Mouse (Mus musculus): Measurements from ENCODE around the gene Ssbp3. TPM values are rescaled to one million over a fixed set of nuclear protein-coding genes. Genes with fewer than 3 reads are reported as not detected.

The Ssbp3 gene
- polyA plus RNA-seq, 1 experiment from 2014 or later, result 143 TPM

DNA sequence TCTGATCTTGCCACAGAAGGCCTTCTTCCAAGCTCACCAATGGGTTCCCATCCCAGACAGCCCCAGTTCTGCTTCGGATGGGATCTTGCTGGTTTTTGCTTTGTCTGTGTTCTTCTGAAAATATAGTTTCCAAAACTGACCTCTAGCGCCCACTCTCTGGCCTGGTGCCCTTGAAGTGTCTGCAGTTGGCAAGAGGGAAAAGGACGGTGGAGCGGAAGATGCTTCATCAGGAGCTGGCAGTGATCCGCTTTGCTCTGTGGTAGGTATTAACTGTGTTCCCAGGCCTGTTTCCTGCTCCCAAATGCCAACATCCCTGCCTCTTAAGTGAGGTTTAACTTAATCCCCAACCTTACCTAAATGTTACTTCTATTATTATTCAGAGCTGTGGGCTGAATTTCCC is 43.3 kb downstream of the Ssbp3 start:
- Histone ChIP-seq H3K4me2 (no peak overlapping the region), H3K4me3 (no peak overlapping the region), H3K27ac (replicated peaks) (no peak overlapping the region), H3K9me3 (no peaks in the 10 kb centered on the region), H3K4me1 (replicated peaks) (peaks cover 68% of the 10 kb centered on the region), H3K27me3 (no peaks in the 10 kb centered on the region), H3K36me3 (no peaks in the 10 kb centered on the region), H3K9ac (0 out of 2 replicates have a peak overlapping the region, but pooled peaks have one; percentile 9)
- ATAC-seq (ENCODE audit: low FRiP score, low read depth), result no peak
- 68% methylated on average over 5 of the region's 5 CpGs for WGBS

DNA sequence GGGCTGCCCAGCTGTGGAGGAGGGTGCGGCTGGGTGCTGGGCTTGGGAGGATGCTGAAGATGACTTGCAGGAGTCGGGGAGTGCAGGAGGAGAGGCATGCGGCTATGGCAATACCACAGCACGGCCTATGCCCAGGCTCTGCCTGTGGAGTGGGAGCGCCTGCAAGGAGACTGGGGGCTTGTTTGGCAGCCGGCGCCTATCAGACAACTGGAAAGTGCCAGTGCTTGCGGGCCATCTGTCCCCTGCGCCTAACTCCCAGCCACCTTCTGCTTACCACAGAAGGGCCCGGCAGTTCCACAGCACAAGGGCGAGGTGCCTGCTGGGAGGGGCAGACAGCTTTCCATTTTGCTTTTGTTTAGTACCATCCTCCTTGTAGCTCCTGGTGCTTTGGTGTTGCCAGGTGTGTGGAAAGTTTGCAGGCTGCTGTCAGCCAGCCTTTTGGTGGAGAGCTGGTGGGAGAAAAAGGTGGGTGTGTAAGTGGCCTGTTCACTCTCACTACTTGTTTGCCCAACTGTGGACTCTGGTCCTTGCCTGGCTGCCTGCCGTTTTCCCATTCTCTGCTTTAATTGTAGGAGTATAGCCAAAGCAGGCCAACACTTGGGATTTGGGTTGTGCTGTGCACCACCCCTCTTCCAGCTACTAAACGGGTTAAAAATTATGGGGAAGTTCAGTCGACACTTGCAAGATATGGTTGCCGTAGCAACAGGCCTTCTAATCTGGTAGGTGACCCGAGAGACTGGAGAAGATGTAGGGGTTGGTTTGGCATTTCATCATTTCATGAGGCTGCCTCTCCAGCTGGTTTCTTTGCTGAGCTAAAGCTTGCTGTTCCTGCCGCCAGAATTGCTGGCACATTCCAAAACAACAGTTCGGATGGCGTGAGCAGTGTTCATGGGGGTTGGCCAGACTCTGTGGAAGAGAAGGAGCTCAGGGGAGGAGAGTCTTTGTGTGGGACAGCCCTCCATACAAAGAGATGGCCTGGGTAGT is 45.5 kb downstream of the Ssbp3 start:
- no peaks in the 10 kb centered on the region for H3K27me3 ChIP-seq
- peak overlapping the region; percentile 30 for H3K4me2 ChIP-seq
- WGBS, result 25% methylated on average over 19 of the region's 19 CpGs
- H3K36me3 ChIP-seq, result no peaks in the 10 kb centered on the region
- peak overlapping the region; percentile 78 for H3K27ac ChIP-seq (replicated peaks)
- H3K4me3 ChIP-seq, result no peak overlapping the region
- H3K9ac ChIP-seq, result no peak overlapping the region
- no peaks in the 10 kb centered on the region for H3K9me3 ChIP-seq
- H3K4me1 ChIP-seq (replicated peaks), result peaks cover 79% of the 10 kb centered on the region
- peak; percentile 35 for ATAC-seq (ENCODE audit: low FRiP score, low read depth)

DNA sequence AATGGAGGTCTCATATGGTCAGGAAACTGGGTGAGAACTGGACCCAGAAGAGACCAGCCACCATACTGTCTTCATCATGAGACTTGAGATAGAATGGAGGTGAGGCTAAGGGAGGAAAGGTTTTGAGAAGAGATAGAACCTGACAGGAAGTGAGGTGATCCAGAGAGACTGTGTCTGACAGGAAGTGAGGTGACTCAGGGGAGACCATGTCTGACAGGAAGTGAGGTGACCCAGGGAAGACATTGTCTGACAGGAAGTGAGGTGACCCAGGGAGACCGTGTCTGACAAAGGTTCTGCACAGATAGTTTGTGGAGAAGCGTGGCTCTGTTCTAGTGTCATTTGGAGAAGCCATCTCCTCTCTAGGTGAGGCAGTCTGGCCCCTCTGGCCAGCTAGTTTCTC is 47.6 kb downstream of the Ssbp3 start:
- Histone ChIP-seq H3K4me2 (no peak overlapping the region), H3K4me1 (replicated peaks) (peaks cover 78% of the 10 kb centered on the region), H3K27me3 (no peaks in the 10 kb centered on the region), H3K4me3 (no peak overlapping the region), H3K36me3 (no peaks in the 10 kb centered on the region), H3K27ac (replicated peaks) (no peak overlapping the region), H3K9ac (no peak overlapping the region), H3K9me3 (no peaks in the 10 kb centered on the region)
- ATAC-seq (ENCODE audit: low FRiP score, low read depth), result no peak
- 96% methylated on average over 2 of the region's 2 CpGs for WGBS

DNA sequence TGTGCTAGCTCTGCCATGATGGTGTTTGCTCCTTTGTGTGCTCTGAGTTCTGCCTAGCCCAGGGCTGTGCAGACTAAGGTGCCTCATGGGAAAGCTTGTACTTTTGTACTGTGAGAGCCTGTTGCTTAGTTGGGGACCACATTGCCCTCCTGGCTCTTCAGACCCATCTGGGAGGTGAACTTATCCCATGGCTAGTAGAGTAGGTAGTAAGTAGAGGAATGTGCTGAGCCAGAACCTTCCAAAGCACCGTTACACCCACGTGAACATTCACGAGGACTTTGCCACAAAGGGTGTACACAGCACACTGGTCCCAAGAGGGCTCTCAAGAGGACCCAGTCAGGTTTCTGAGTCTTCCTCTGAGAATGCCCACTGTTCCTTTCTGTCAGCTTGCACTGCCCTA is 48.1 kb downstream of the Ssbp3 start:
- Histone ChIP-seq H3K4me2 (no peak overlapping the region), H3K27me3 (no peaks in the 10 kb centered on the region), H3K36me3 (no peaks in the 10 kb centered on the region), H3K4me1 (replicated peaks) (peaks cover 74% of the 10 kb centered on the region), H3K27ac (replicated peaks) (no peak overlapping the region), H3K9ac (no peak overlapping the region), H3K4me3 (no peak overlapping the region), H3K9me3 (no peaks in the 10 kb centered on the region)
- no peak for ATAC-seq (ENCODE audit: low FRiP score, low read depth)
- whole genome bisulfite sequencing, result 88% methylated on average over 3 of the region's 3 CpGs

DNA sequence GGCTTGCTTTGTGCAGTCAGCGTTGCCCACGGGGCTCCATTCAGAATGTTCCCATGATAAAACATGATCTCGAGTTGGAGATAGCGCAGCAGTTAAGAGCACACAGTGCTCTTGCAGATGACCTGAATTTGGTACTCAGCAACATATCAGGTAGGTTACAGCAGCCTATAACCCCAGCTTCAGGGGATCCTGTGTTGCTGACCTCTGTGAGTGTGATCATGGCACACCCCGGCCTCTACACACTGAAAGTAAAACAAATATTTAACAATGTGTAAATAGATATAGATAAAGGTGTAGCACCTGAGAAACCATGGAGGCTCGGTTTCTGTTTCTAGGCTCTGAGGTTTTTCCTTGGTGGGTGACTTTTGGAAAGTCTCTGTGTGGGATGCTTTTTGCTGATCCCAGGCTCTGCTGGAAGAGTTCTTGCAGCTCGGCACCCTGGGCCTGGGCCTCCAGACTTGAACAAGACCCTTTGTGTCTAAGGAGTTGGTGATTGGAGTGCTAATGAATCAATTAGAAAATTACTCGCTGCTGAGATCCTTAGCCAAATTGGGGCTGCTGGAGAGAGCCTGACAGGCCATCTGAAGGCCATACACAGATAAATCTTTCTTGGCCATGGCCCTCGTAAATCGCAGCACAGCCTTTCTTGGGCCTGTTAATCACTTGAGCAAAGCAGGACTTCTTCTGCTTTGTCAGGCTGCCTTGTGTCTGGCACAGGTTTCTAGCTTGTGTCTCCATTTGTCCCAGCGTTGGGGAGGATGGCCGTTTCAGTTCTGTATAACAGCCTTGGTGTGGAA is 49.2 kb downstream of the Ssbp3 start:
- Histone ChIP-seq H3K27me3 (no peaks in the 10 kb centered on the region), H3K36me3 (no peaks in the 10 kb centered on the region), H3K27ac (replicated peaks) (peak overlapping the region; percentile 34; the same call in 1 of the 2 replicates), H3K9me3 (no peaks in the 10 kb centered on the region), H3K9ac (no peak overlapping the region), H3K4me1 (replicated peaks) (peaks cover 74% of the 10 kb centered on the region), H3K4me2 (no peak overlapping the region), H3K4me3 (no peak overlapping the region)
- 60% methylated on average over 12 of the region's 12 CpGs for WGBS
- no peak for ATAC-seq (ENCODE audit: low FRiP score, low read depth)

DNA sequence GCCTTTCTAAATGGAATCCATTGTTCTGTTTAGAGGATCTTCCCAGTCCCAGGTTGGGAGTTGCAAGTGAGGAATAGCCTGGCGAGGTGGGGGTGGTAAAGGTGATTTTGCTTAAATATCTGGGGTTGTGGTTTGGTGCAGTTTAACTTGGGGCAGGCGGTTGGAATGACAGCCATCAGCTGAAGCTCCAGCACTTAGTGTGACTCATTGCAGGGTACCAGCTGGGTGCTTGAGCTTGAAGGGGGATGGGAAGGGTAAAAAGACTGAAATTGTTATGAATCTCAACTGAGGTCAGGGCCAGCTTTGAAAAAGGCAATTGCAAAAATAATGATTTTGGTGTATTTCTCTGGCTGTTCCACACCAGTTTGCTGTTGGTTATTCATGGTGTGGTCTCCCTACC is 50.0 kb downstream of the Ssbp3 start:
- peak overlapping the region; percentile 34; the same call in 1 of the 2 replicates for H3K27ac ChIP-seq (replicated peaks)
- H3K9me3 ChIP-seq, result no peaks in the 10 kb centered on the region
- H3K4me1 ChIP-seq (replicated peaks), result peaks cover 73% of the 10 kb centered on the region
- H3K4me2 ChIP-seq, result no peak overlapping the region
- H3K9ac ChIP-seq, result no peak overlapping the region
- H3K36me3 ChIP-seq, result no peaks in the 10 kb centered on the region
- ATAC-seq (ENCODE audit: low FRiP score, low read depth), result no peak
- WGBS, result 90% methylated on average over 2 of the region's 2 CpGs
- no peaks in the 10 kb centered on the region for H3K27me3 ChIP-seq
- no peak overlapping the region for H3K4me3 ChIP-seq

DNA sequence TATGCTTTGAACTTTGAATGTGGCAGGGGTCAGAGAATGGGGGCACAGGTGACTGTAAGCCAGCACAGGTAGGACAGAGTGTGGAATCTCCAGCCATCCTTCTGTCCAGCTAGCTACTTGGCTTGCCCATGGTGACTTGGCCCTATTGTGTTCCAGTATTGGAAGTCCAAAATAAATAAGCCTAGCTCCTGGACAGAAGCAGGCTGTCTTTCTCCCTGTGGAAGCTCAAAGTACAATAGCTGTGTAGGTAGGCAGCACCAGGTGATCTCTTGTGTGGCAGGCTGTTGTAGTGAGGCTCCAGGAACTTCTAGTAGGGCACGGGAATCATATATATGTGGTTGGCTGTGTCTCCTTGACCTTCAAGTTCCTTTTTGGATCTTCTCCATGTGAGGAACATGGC is 50.8 kb downstream of the Ssbp3 start:
- WGBS, result 90% methylated on average over 1 of the region's 1 CpGs
- no peaks in the 10 kb centered on the region for H3K27me3 ChIP-seq
- no peaks in the 10 kb centered on the region for H3K36me3 ChIP-seq
- H3K4me2 ChIP-seq, result no peak overlapping the region
- H3K4me1 ChIP-seq (replicated peaks), result peaks cover 64% of the 10 kb centered on the region
- no peak overlapping the region for H3K27ac ChIP-seq (replicated peaks)
- no peak overlapping the region for H3K9ac ChIP-seq
- H3K9me3 ChIP-seq, result no peaks in the 10 kb centered on the region
- no peak for ATAC-seq (ENCODE audit: low FRiP score, low read depth)
- H3K4me3 ChIP-seq, result no peak overlapping the region

DNA sequence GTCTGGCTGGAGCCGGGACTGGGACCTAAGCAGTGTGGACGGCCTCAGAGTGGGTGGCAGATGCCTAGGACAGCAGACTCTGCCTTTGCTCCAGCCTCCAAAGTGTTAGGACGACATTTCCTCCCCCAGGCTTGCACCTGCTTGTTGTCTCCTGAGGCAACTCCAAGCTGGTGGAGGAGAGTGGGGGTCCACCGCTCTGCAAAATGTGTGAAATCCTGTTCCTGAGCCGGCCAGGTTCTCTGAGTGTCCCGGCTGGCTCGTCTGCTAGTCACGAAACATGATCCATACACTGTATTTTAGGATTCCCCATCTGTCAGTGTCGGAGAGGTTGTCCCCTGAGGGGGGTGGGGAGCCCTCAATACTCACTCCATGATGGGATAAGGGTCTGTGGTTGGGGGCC is 53.9 kb downstream of the Ssbp3 start:
- Histone ChIP-seq H3K4me2 (no peak overlapping the region), H3K36me3 (no peaks in the 10 kb centered on the region), H3K27ac (replicated peaks) (no peak overlapping the region), H3K4me1 (replicated peaks) (peaks cover 45% of the 10 kb centered on the region), H3K9me3 (no peaks in the 10 kb centered on the region), H3K27me3 (no peaks in the 10 kb centered on the region), H3K4me3 (no peak overlapping the region), H3K9ac (no peak overlapping the region)
- WGBS, result 66% methylated on average over 9 of the region's 9 CpGs
- peak; percentile 46; the same call in 1 of the 2 replicates for ATAC-seq (ENCODE audit: low FRiP score, low read depth)

DNA sequence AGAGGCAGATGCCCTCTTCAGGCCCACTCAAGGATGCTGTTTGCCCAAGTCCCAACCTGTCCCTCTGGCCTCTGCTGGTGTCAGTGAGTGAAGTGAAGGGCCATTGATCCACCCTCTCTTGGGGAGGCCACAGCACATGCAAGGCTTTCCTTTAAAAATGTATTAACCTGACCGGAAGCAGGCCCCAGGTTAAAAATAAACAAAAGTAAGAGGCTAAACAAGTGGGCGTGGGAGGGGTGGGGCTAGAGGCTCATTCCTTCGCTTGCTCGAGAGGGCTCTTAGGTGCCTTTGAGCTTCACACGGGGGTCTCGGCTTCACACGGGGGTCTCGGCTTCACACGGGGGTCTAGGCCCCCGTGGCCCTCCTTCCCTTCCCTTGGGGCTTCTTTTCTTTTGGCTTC is 54.5 kb downstream of the Ssbp3 start:
- H3K27me3 ChIP-seq, result no peaks in the 10 kb centered on the region
- H3K27ac ChIP-seq (replicated peaks), result no peak overlapping the region
- no peak overlapping the region for H3K9ac ChIP-seq
- H3K4me3 ChIP-seq, result no peak overlapping the region
- no peak for ATAC-seq (ENCODE audit: low FRiP score, low read depth)
- H3K9me3 ChIP-seq, result no peaks in the 10 kb centered on the region
- peaks cover 39% of the 10 kb centered on the region for H3K4me1 ChIP-seq (replicated peaks)
- no peaks in the 10 kb centered on the region for H3K36me3 ChIP-seq
- 72% methylated on average over 10 of the region's 10 CpGs for WGBS
- no peak overlapping the region for H3K4me2 ChIP-seq

DNA sequence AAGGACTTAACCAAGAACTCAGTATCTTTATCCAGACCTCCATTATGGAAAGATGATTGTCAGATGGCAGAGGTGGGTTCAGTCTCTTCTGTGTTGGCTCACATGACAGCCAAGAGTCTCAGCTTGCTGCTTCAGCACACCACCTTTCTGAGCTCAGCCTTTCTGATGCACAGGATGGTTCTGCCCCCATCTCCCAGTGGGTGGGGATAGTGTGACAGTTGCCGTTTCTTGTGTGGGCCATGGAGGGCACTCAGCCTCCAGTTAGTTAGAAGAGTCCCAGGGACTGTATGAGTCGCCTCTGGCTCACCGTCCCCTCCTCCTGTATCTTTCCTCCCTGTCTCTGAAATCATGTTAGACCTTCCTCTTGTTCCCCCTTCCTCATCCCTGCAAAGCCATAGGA is 55.9 kb downstream of the Ssbp3 start:
- Histone ChIP-seq H3K27ac (replicated peaks) (no peak overlapping the region), H3K9me3 (no peaks in the 10 kb centered on the region), H3K27me3 (no peaks in the 10 kb centered on the region), H3K36me3 (no peaks in the 10 kb centered on the region), H3K9ac (no peak overlapping the region), H3K4me2 (no peak overlapping the region), H3K4me1 (replicated peaks) (peaks cover 30% of the 10 kb centered on the region), H3K4me3 (no peak overlapping the region)
- 77% methylated on average over 3 of the region's 3 CpGs for WGBS
- no peak for ATAC-seq (ENCODE audit: low FRiP score, low read depth)

DNA sequence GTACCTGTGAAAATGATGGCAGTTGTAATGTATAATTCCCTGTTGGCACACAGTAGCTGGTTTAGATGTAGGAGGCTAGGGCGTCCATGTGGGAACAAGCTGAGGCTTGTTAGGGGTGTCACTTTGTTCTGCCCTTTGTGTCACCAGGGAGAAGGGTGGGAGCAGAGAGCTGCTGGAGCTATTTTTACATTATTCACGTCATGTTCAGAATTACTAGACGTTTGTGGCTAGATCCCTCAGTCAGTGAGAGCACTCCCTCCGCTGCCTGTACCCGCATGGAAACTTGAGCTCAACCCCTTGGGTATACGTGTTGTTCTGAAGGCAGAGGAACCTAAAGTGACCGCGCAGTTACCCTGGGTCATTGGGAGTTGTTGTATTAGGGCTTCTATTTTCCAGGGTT is 58.4 kb downstream of the Ssbp3 start:
- no peak for ATAC-seq (ENCODE audit: low FRiP score, low read depth)
- no peak overlapping the region for H3K9ac ChIP-seq
- no peaks in the 10 kb centered on the region for H3K36me3 ChIP-seq
- no peak overlapping the region for H3K27ac ChIP-seq (replicated peaks)
- 63% methylated on average over 8 of the region's 8 CpGs for WGBS
- no peak overlapping the region for H3K4me3 ChIP-seq
- no peaks in the 10 kb centered on the region for H3K27me3 ChIP-seq
- no peak overlapping the region for H3K4me2 ChIP-seq
- H3K9me3 ChIP-seq, result no peaks in the 10 kb centered on the region
- H3K4me1 ChIP-seq (replicated peaks), result peaks cover 41% of the 10 kb centered on the region

DNA sequence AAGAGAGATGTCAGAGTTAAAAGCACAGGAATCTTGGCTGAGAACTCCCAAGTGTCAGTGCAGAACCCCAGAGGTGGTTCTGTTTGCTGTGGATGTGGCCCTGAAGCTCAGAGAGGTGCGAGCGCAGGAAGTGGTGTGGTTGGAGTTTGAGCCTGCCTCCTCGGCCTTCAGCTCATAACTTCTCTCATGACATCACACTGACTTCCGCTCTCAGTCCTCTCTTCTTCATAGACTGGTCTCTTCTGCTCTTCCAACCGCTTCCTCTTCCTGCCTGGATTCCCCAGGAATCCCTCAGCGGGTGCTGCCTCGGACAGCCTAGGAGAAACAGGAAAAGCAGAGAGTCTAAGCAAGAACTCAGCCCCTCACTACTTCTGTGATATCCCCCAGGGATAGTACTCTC is 60.3 kb downstream of the Ssbp3 start:
- peaks cover 40% of the 10 kb centered on the region for H3K4me1 ChIP-seq (replicated peaks)
- no peak for ATAC-seq (ENCODE audit: low FRiP score, low read depth)
- no peak overlapping the region for H3K27ac ChIP-seq (replicated peaks)
- WGBS, result 85% methylated on average over 7 of the region's 7 CpGs
- H3K9ac ChIP-seq, result no peak overlapping the region
- H3K4me2 ChIP-seq, result no peak overlapping the region
- no peaks in the 10 kb centered on the region for H3K9me3 ChIP-seq
- no peaks in the 10 kb centered on the region for H3K36me3 ChIP-seq
- H3K4me3 ChIP-seq, result no peak overlapping the region
- H3K27me3 ChIP-seq, result no peaks in the 10 kb centered on the region

All from hindbrain, embryonic 15.5 days (tissue).